Mouse (Mus musculus) brain, embryonic 14.5 days (tissue): ENCODE results near the gene Pla2g6. TPM values are rescaled to one million over a fixed set of nuclear protein-coding genes. Genes with fewer than 3 reads are reported as not detected.

Experiments used
- DNase-seq: peaks from one replicate; pipeline ENCODE4 v3.0.0-alpha.2; 2011; ENCODE audit warnings: low read depth
- CTCF ChIP-seq: fragments of 200-500 bp; IDR thresholded peaks from 2 replicates; pipeline ENCODE4 v1.5.1; 2012; ENCODE audit warnings: inconsistent platforms, mild to moderate bottlenecking, moderate library complexity, borderline replicate concordance; ENCODE audit not compliant: insufficient read depth, insufficient read length; ENCODE audit errors: extremely low read depth
- POLR2A ChIP-seq: fragments of 200-500 bp; IDR thresholded peaks from 2 replicates; pipeline ENCODE4 v1.6.1; 2012; ENCODE audit warnings: mild to moderate bottlenecking, inconsistent platforms, borderline replicate concordance; ENCODE audit not compliant: poor library complexity, insufficient read depth, insufficient read length, severe bottlenecking; ENCODE audit errors: extremely low read depth
- polyA plus RNA-seq: library from polyadenylated mRNA; depleted of rRNA; stranded (reverse); fragments of >200 nt; gene quantifications from 2 replicates; pipeline ENCODE4 v1.2.3, GENCODE M21; 2012

Gene Pla2g6
- polyA plus RNA-seq, 1 experiment, result 98.9 TPM

- TF ChIP-seq POLR2A, result no peak
- no peak for TF ChIP-seq CTCF
- no peak for DNase-seq
These were observed 1.3 kb upstream of the Pla2g6 start for GRCm38 (mm10) chr15:79329346-79329978.

GRCm38 (mm10) chr15:79328939-79329275 lies 717 bp upstream of the Pla2g6 start:
- DNase-seq, result no peak
- TF ChIP-seq CTCF (no peak), POLR2A (no peak)

GRCm38 (mm10) chr15:79326971-79327961 lies 924 bp downstream of the Pla2g6 start:
- DNase-seq, result peak; percentile 80
- TF ChIP-seq POLR2A (no peak), CTCF (no peak)

GRCm38 (mm10) chr15:79326264-79326663 lies 1.9 kb downstream of the Pla2g6 start:
- peak; percentile 24 for DNase-seq
- no peak for TF ChIP-seq CTCF
- TF ChIP-seq POLR2A, result no peak

- TF ChIP-seq POLR2A (no peak), CTCF (no peak)
- DNase-seq, result no peak
These were observed 2.4 kb downstream of the Pla2g6 start for GRCm38 (mm10) chr15:79325742-79326141.

GRCm38 (mm10) chr15:79324373-79324772 lies 3.8 kb downstream of the Pla2g6 start:
- TF ChIP-seq CTCF (no peak), POLR2A (no peak)
- no peak for DNase-seq

- TF ChIP-seq CTCF, result no peak
- no peak for TF ChIP-seq POLR2A
- DNase-seq, result no peak
These were observed 4.4 kb downstream of the Pla2g6 start for GRCm38 (mm10) chr15:79323791-79324155.

GRCm38 (mm10) chr15:79322991-79323790 lies 5.0 kb downstream of the Pla2g6 start:
- peak; percentile 29 for DNase-seq
- TF ChIP-seq CTCF, result no peak
- no peak for TF ChIP-seq POLR2A

- no peak for DNase-seq
- TF ChIP-seq POLR2A (no peak), CTCF (no peak)
These were observed 5.8 kb downstream of the Pla2g6 start for GRCm38 (mm10) chr15:79322281-79322990.

- DNase-seq, result no peak
- TF ChIP-seq CTCF (no peak), POLR2A (no peak)
These were observed 6.4 kb downstream of the Pla2g6 start for GRCm38 (mm10) chr15:79321733-79322190.

GRCm38 (mm10) chr15:79313848-79314369 lies 14.3 kb downstream of the Pla2g6 start:
- peak; percentile 2 for DNase-seq

GRCm38 (mm10) chr15:79307861-79308260 lies 20.3 kb downstream of the Pla2g6 start:
- TF ChIP-seq CTCF, result no peak
- TF ChIP-seq POLR2A, result no peak
- no peak for DNase-seq

More at GRCm38 (mm10) chr15:79313848-79314369, 14.3 kb downstream of the Pla2g6 start:
- TF ChIP-seq CTCF (no peak), POLR2A (no peak)
